Mouse (Mus musculus) central nervous system, embryonic 14 days (tissue): Measurements from ENCODE around the gene Zfp280d. TPM values are rescaled to one million over a fixed set of nuclear protein-coding genes. Genes with fewer than 3 reads are reported as not detected.

Experiments
- polyA plus RNA-seq: library from polyadenylated mRNA; depleted of rRNA; stranded (reverse); fragments of >200 nt; gene quantifications from 2 replicates; pipeline ENCODE4 v1.2.3, GENCODE M21; 2012; rRNA removed

Zfp280d gene
- 74.8 and 77.4 TPM in 2 replicates for polyA plus RNA-seq

GRCm38 (mm10) chr9:72274677-72275076 is at the start of gene Zfp280d:
Zfp280d (plus strand) TSS chr9:72274860.

Other genes starting within 250 kb of the Zfp280d start
- gene Tcf12, start 163.0 kb upstream of the Zfp280d start, polyA plus RNA-seq = 127 and 132 TPM in 2 replicates
- 12.4 and 15.2 TPM in 2 replicates for gene Mns1, start 163.2 kb downstream of the Zfp280d start, polyA plus RNA-seq
- 38.8 and 43.6 TPM in 2 replicates for gene Tex9, start 217.4 kb downstream of the Zfp280d start, polyA plus RNA-seq